Mouse (Mus musculus) spleen, adult 2 months (tissue): ENCODE data around the gene Faf1. TPM values are rescaled to one million over a fixed set of nuclear protein-coding genes. Genes with fewer than 3 reads are reported as not detected.

Experiments
- DNase-seq, 2 experiments: peaks; one replicate each; pipeline versions ENCODE4 v3.0.0 to v3.0.0-alpha.2; 2012 to 2021; ENCODE audit warnings: low spot score in 2 of 2, low read depth in 1 of 2
- H3K27ac ChIP-seq: fragments of 200-500 bp; 2 replicates; pipeline ENCODE4 v1.5.1; 2012; ENCODE audit warnings: low read length, inconsistent platforms; ENCODE audit not compliant: insufficient read depth
- H3K27me3 ChIP-seq: fragments of 200-500 bp; 2 replicates; pipeline ENCODE4 v1.6.1; 2012; ENCODE audit warnings: mild to moderate bottlenecking, moderate library complexity, low read length, inconsistent platforms; ENCODE audit not compliant: control insufficient read depth, insufficient read depth
- H3K36me3 ChIP-seq: fragments of 200-500 bp; 2 replicates; pipeline ENCODE4 v1.6.1; 2012; ENCODE audit warnings: mild to moderate bottlenecking, low read length, inconsistent platforms; ENCODE audit not compliant: control insufficient read depth, insufficient read depth
- H3K4me1 ChIP-seq: fragments of 200-500 bp; 2 replicates; pipeline ENCODE4 v1.6.1; 2011; ENCODE audit warnings: inconsistent platforms; ENCODE audit not compliant: control insufficient read depth, insufficient read depth, insufficient read length
- H3K4me3 ChIP-seq: fragments of 200-500 bp; 2 replicates; pipeline ENCODE4 v1.5.1; 2011; ENCODE audit warnings: mild to moderate bottlenecking, inconsistent platforms; ENCODE audit not compliant: insufficient read depth, insufficient read length; ENCODE audit errors: extremely low read depth
- CTCF ChIP-seq: fragments of 200-500 bp; IDR thresholded peaks from 2 replicates; pipeline ENCODE4 v1.5.1; 2011; ENCODE audit warnings: mild to moderate bottlenecking, inconsistent platforms; ENCODE audit not compliant: insufficient read depth, insufficient read length, insufficient replicate concordance; ENCODE audit errors: extremely low read depth
- POLR2A ChIP-seq: fragments of 200-500 bp; IDR thresholded peaks from 2 replicates; pipeline ENCODE4 v1.6.1; 2011; ENCODE audit warnings: low read depth, low read length, inconsistent platforms
- WGBS: fragments of 180-500 bp; shearing (Covaris S2); methylation state at CpG from one replicate; pipeline ENCODE4 v1.1.7; 2018; 5-methylcytosine and 5-hydroxymethylcytosine counted together
- polyA plus RNA-seq: library from polyadenylated mRNA; depleted of rRNA; stranded (reverse); fragments of >200 nt; gene quantifications from 2 replicates; pipeline ENCODE4 v1.2.3, GENCODE M21; 2012

The Faf1 gene
- polyA plus RNA-seq, 1 experiment: 3.5 TPM

- 92% methylated on average over 8 of the region's 8 CpGs for WGBS
- no peaks in the 10 kb centered on the region for H3K4me1 ChIP-seq
- H3K27me3 ChIP-seq: no peaks in the 10 kb centered on the region
- no peak overlapping the region for H3K4me3 ChIP-seq
- H3K27ac ChIP-seq: no peak overlapping the region
- no peak for TF ChIP-seq POLR2A
- TF ChIP-seq CTCF: no peak
- DNase-seq: no peak
- no peaks in the 10 kb centered on the region; the same call in 1 of the 2 replicates for H3K36me3 ChIP-seq
These were observed 182.4 kb downstream of the Faf1 start for GRCm38 (mm10) chr4:109858571-109859392.

GRCm38 (mm10) chr4:109859401-109859800 lies 183.0 kb downstream of the Faf1 start:
- Histone ChIP-seq H3K4me1 (no peaks in the 10 kb centered on the region), H3K4me3 (no peak overlapping the region), H3K36me3 (no peaks in the 10 kb centered on the region; the same call in 1 of the 2 replicates), H3K27me3 (no peaks in the 10 kb centered on the region), H3K27ac (no peak overlapping the region)
- TF ChIP-seq POLR2A (no peak), CTCF (no peak)
- 95% methylated on average over 7 of the region's 7 CpGs for WGBS
- no peak for DNase-seq

GRCm38 (mm10) chr4:109860256-109860655 lies 183.9 kb downstream of the Faf1 start:
- 96% methylated on average over 2 of the region's 2 CpGs for WGBS
- no peaks in the 10 kb centered on the region for H3K4me1 ChIP-seq
- H3K36me3 ChIP-seq: no peaks in the 10 kb centered on the region; the same call in 1 of the 2 replicates
- no peak overlapping the region for H3K4me3 ChIP-seq
- H3K27ac ChIP-seq: no peak overlapping the region
- TF ChIP-seq CTCF: no peak
- TF ChIP-seq POLR2A: no peak
- no peak for DNase-seq
- no peaks in the 10 kb centered on the region for H3K27me3 ChIP-seq

- TF ChIP-seq CTCF: no peak
- no peak for TF ChIP-seq POLR2A
- Histone ChIP-seq H3K27me3 (no peaks in the 10 kb centered on the region), H3K27ac (no peak overlapping the region), H3K4me3 (no peak overlapping the region), H3K36me3 (no peaks in the 10 kb centered on the region; the same call in 1 of the 2 replicates), H3K4me1 (no peaks in the 10 kb centered on the region)
- 95% methylated on average over 4 of the region's 4 CpGs for WGBS
- DNase-seq: no peak
These were observed 185.9 kb downstream of the Faf1 start for GRCm38 (mm10) chr4:109862271-109862670.

GRCm38 (mm10) chr4:109863021-109863420 lies 186.6 kb downstream of the Faf1 start:
- Histone ChIP-seq H3K4me1 (no peaks in the 10 kb centered on the region), H3K27me3 (no peaks in the 10 kb centered on the region), H3K27ac (no peak overlapping the region), H3K36me3 (no peaks in the 10 kb centered on the region; the same call in 1 of the 2 replicates), H3K4me3 (no peak overlapping the region)
- no peak for DNase-seq
- no peak for TF ChIP-seq POLR2A
- WGBS: 95% methylated on average over 3 of the region's 3 CpGs

- Histone ChIP-seq H3K4me3 (no peak overlapping the region), H3K4me1 (no peaks in the 10 kb centered on the region), H3K36me3 (peaks cover 2% of the 10 kb centered on the region; the same call in 1 of the 2 replicates), H3K27me3 (no peaks in the 10 kb centered on the region), H3K27ac (no peak overlapping the region)
- DNase-seq: no peak
- TF ChIP-seq POLR2A (no peak), CTCF (no peak)
- WGBS: 96% methylated on average over 3 of the region's 3 CpGs
These were observed 192.6 kb downstream of the Faf1 start for GRCm38 (mm10) chr4:109868897-109869484.

GRCm38 (mm10) chr4:109884333-109884732 lies 207.9 kb downstream of the Faf1 start:
- Histone ChIP-seq H3K36me3 (peaks cover 2% of the 10 kb centered on the region), H3K27me3 (no peaks in the 10 kb centered on the region), H3K4me3 (no peak overlapping the region), H3K4me1 (no peaks in the 10 kb centered on the region), H3K27ac (no peak overlapping the region)
- DNase-seq: no peak
- WGBS: 92% methylated on average over 4 of the region's 4 CpGs
- TF ChIP-seq CTCF (no peak), POLR2A (no peak)
